ENCODE assay signal across 7 mouse cellular contexts in the genomic region with DNA sequence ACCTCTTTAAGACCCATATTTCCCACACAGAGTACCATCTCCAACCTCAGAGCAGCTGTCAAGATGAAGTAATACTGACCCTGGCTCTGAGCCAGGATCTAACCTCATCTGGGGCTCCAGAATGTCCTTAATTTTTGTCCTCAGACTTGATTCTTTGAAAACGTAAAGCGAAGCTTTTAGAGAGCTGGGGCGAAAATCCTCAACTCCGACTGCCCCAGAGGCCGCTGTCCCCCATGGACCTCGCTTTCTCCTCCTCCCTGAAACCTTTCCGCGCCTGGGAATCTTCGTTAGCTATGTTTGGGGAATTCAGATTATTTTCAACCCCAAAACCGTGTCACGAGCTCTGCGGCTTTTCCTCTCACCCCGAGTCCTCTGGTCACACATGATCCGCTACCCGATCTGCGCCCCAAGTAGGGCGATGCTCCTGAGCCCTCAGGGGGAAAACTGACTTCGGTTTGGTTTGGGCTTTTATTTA. TPM values are rescaled to one million over a fixed set of nuclear protein-coding genes. Genes with fewer than 3 reads are reported as not detected.
A peak's percentile ranks its signal among the peaks of the same experiment; 100 is the strongest.
DNase-seq lines count a peak whose midpoint lies in the region; ATAC-seq and TF ChIP-seq lines count a peak whose summit lies in the region.

No protein-coding gene starts in this region.

- intact Hi-C loops in gastrocnemius, postnatal 14 days (cut with DNase I; ENCODE audit: low total_unique reads), result no loop called here

- H3K4me1 ChIP-seq in liver, postnatal 0 days (ENCODE audit: insufficient read depth), result peaks cover 6% of the 10 kb centered on the region; the same call in 1 of the 2 replicates
- peaks cover 13% of the 10 kb centered on the region; the same call in 1 of the 2 replicates for H3K4me1 ChIP-seq in neural tube, embryonic 15.5 days

- peak overlapping the region; percentile 93 for H3K4me2 ChIP-seq in liver, postnatal 0 days (ENCODE audit: low read depth, low read length)
- peak overlapping the region; percentile 79 for H3K4me2 ChIP-seq in neural tube, embryonic 15.5 days

- 2% methylated on average over 18 of the region's 18 CpGs for whole genome bisulfite sequencing in liver, postnatal 0 days (ENCODE audit: insufficient replicate concordance)
- WGBS in neural tube, embryonic 15.5 days, result under 1% methylated on average over 18 of the region's 18 CpGs

- TF ChIP-seq EP300 in liver, postnatal 0 days (IDR thresholded peaks at IDR 0.05; ENCODE audit: low read depth), result no peak

- DNase-seq in urinary bladder, postnatal 14 days (ENCODE audit: low spot score), result peak; percentile 16
- no peak for DNase-seq in urinary bladder, postnatal 10 days (ENCODE audit: low spot score)
- peak; percentile 53 for DNase-seq in brain, embryonic 14.5 days (ENCODE audit: low read depth)
- DNase-seq in gastrocnemius, postnatal 14 days, result peak; percentile 16
- peak; percentile 10 for DNase-seq in kidney, adult 11 months
- DNase-seq in liver, postnatal 0 days, result peak; percentile 35

- TF ChIP-seq POLR2A in brain, embryonic 14.5 days (IDR thresholded peaks at IDR 0.05; ENCODE audit: borderline replicate concordance, extremely low read depth, insufficient read depth, insufficient read length, poor library complexity, severe bottlenecking), result no peak

- no peak for TF ChIP-seq CTCF in brain, embryonic 14.5 days (IDR thresholded peaks at IDR 0.05; ENCODE audit: borderline replicate concordance, extremely low read depth, insufficient read depth, insufficient read length)
- TF ChIP-seq CTCF in liver, postnatal 0 days (IDR thresholded peaks at IDR 0.05; ENCODE audit: low read depth), result no peak

- no peaks in the 10 kb centered on the region for H3K36me3 ChIP-seq in liver, postnatal 0 days (replicated peaks; ENCODE audit: insufficient read depth, low read length)
- H3K36me3 ChIP-seq in neural tube, embryonic 15.5 days, result no peaks in the 10 kb centered on the region

- peak overlapping the region; percentile 91 for H3K4me3 ChIP-seq in liver, postnatal 0 days (ENCODE audit: low read depth, low read length)
- H3K4me3 ChIP-seq in neural tube, embryonic 15.5 days (replicated peaks), result peak overlapping the region; percentile 87

- H3K27me3 ChIP-seq in liver, postnatal 0 days (ENCODE audit: insufficient read depth, low read length), result peaks cover 8% of the 10 kb centered on the region
- H3K27me3 ChIP-seq in neural tube, embryonic 15.5 days (replicated peaks), result no peaks in the 10 kb centered on the region

- H3K27ac ChIP-seq in liver, postnatal 0 days (ENCODE audit: low read depth), result no peak overlapping the region
- peak overlapping the region; percentile 86 for H3K27ac ChIP-seq in neural tube, embryonic 15.5 days (replicated peaks)

- peak overlapping the region; percentile 69 for H3K9ac ChIP-seq in liver, postnatal 0 days (replicated peaks)
- H3K9ac ChIP-seq in neural tube, embryonic 15.5 days (replicated peaks), result peak overlapping the region; percentile 90

- no peak for ATAC-seq in liver, postnatal 0 days
- ATAC-seq in neural tube, embryonic 15.5 days (ENCODE audit: low FRiP score), result peak; percentile 60

- H3K9me3 ChIP-seq in liver, postnatal 0 days (ENCODE audit: low read length), result no peaks in the 10 kb centered on the region
- H3K9me3 ChIP-seq in neural tube, embryonic 15.5 days (replicated peaks), result no peaks in the 10 kb centered on the region

RNA-seq across cellular contexts. Expression of gene Abca5, which starts 0.7 kb away (rescaled TPM):
- 4.6 and 6.5 TPM in 2 replicates for polyA plus RNA-seq in brain, embryonic 14.5 days (2012; rRNA removed)
- total RNA-seq in gastrocnemius, postnatal 14 days (2021), result 10 to 100 TPM; 11.8 to 12.3 TPM
- 1.0 and 2.3 TPM in 2 replicates for polyA plus RNA-seq in liver, postnatal 0 days (2015; fragmentation: Nextera tagmentation; extraction: Ambion mirVana)
- polyA plus RNA-seq in neural tube, embryonic 15.5 days (2015; fragmentation: Nextera tagmentation; extraction: Ambion mirVana), result 10.6 and 11.0 TPM in 2 replicates
